Mouse (Mus musculus): ENCODE results near the gene Vmn2r100. TPM values are rescaled to one million over a fixed set of nuclear protein-coding genes. Genes with fewer than 3 reads are reported as not detected.

The Vmn2r100 gene
- total RNA-seq (2021): not detected

DNA sequence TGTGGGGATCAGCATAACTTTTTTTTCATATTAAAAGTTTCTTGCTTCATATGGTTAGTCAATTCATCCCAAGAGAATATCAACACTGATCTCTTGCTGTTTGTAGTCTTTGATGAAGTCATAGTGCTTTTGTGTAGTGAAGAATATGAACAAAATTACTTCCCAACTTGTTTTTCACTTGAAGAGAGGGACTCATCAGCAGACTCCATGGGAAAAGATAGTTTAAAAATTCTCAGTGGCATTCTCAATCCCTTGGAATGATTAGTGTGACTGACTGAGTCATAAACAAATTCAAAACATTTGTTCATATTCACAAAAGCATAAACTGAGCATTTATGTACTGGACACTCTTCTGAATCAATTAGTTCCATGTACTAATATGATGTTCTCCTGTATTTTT, at the start of gene Vmn2r100:
TSS of gene Vmn2r100 (plus strand) at position 301 of the 400 bp plus-strand sequence.
- DNase-seq: no peak

GRCm38 (mm10) chr17:19482866-19483265, 21.7 kb upstream of the Vmn2r100 start:
- no peak for DNase-seq

GRCm38 (mm10) chr17:19576927-19577326, 72.4 kb downstream of the Vmn2r100 start, which contains the start of gene Vmn2r101:
Gene Vmn2r101, plus strand, starts transcription at chr17:19577227.
- DNase-seq: no peak

Other genes with a start within 250 kb of the Vmn2r100 start
- not detected for gene Vmn2r99, start 142.8 kb upstream of the Vmn2r100 start, total RNA-seq (2021)
- not detected for gene Vmn2r101, start 72.5 kb downstream of the Vmn2r100 start, total RNA-seq (2021)
- gene Vmn2r102, start 155.6 kb downstream of the Vmn2r100 start, total RNA-seq (2021): not detected

Measured in heart, postnatal 4 days (tissue).